Mouse (Mus musculus) frontal cortex, postnatal 10 days (tissue): ENCODE results near the gene Mnd1.

ENCODE experiments used
- DNase-seq, 2 experiments: peaks; one replicate each; pipeline ENCODE4 v3.0.0; 2022; ENCODE audit warnings: low spot score in 2 of 2, mixed read lengths in 1 of 2

The Mnd1 gene

DNA sequence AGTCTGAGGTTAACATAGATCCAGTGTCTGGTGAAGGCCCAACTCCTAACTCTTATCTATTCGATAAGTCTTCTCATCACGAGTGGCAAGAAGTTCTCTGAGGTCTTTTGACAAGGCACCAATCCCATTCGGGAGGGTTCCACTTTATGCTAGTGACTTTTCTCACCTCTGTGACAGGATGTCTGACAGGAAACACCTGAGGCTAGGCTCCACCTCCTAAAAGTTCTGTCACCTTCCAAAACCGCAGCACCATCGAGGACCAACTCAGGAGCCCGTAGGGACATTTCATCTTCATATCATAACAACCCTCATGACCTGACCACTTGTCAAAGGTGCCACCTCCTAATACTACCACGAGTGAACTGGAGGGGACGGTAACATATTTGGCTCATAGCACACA, 109.4 kb downstream of the Mnd1 start:
- DNase-seq: no peak

DNA sequence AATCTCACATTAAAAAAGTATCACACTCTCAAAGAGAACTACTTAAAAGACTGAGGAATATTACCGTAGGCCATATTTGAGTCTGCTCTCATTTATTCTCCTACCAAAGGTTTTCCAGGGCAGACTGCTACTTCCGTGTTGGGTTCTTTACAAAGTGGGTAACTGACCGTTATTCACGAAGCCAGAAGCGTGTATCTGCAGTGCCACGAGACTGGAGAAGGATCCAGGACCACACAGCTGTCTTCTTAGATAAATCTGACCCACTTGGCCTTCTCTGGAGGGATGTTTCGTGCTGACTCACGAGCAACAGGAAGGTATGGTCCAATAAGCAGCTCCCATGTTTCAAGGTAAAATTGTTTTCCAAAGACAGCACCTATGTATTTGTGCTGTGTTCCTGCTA, 113.8 kb downstream of the Mnd1 start:
- DNase-seq: no peak

DNA sequence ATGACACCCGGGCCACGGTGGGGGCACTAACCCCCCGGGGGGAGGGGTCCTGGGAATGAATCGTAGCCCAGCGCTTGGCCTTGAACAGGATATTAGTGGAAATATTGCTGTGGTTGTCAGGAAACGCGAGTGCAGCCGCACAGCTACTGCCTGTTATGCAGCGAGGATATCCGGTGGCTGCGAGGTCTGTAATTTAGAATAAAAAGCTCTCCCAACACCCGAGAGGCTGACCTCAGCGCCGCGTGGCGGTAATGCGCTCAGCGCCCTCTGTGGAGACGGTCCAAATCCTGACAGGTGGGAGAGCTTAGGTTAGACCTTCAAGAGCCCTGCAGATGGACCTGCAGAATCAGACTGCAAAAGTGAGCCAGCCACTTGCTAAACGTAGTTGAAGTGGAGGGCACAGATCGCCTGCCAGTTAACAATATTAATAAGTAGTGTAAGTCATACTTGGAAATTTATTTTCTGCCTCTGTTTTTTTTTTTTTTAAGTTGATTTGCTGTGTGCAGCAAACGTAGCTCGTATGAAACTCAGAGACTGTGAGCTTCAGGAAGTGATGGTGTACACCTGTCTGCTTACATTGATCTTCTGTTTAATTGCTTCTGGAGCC, 115.0 kb downstream of the Mnd1 start:
- DNase-seq: no peak

DNA sequence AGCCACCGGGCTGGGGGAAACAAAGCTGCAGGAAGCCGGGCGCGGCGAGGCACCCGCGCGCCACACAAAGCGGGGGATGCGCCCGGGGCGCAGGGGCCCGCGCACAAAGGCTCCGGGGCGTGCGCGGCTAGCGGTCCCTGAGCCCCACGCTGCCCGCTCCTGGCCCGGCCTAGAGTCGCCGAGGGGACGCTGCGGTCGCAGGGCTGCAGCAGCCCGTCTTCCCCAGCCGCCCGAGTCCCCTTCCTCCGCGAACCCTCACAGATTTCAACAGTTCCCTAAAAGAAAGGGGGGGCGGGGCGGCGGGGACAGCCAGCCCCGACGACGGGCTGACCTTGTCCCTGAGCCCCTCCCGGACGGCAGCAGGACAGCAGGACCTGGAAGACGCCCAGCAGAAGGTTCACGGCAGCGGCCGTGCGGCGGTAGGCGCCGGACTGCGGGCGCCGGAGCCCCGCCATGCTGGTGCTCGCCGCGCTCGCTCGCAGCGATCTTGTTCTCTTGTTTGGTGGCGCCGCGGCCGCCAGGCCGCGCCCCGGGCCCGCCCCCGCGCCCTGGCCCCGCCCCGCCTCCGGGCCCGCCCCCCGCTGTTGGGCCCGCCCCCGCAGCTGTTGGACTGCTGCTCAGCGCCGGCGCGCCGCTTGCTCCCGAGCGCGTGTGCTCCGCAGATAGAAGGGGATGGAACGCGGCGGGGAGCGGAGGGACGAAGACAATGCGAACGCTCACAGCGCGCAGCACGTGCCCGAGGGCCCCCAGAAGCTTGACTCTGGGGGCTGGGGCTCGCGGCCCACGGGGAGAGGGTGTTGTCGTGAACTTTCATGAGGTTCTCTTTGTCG, 115.7 kb downstream of the Mnd1 start, which contains the start of gene Tmem131l:
Tmem131l (minus strand) TSS at position 530 of the 830 bp plus-strand sequence.
- DNase-seq: peak; percentile 69 to 79

DNA sequence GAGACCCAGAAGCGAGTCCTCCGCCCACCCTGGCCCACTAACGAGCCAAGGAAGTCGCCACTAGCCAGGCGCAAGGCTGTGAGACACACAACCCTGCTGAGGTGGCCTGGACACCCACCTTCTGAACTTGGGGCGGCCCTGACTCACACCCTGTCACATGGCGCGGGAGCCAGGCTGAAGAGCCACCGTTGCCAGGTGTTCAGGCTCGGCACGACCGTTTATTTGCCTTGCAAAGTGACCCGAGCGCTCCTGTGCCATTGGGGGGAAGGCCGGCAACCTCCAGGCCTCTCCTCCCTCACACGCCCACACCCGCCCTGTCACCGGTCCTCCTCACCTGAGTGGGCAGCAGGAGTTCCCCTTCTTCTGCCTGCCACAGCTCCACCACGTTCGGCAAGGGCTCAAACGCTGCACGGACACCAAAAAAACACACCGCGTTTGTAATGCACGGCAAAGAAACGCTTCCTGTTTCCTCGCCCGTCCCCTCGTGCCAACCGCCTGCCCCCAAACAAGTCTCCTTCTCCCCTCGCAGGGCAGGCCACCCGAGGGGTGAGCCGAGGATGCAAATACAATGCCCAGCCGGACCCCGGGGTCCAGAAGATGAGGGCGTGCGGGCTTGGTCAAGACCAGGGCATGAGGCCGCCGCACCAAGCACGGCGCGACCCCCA, 116.5 kb downstream of the Mnd1 start:
- peak; percentile 31 to 34 for DNase-seq

DNA sequence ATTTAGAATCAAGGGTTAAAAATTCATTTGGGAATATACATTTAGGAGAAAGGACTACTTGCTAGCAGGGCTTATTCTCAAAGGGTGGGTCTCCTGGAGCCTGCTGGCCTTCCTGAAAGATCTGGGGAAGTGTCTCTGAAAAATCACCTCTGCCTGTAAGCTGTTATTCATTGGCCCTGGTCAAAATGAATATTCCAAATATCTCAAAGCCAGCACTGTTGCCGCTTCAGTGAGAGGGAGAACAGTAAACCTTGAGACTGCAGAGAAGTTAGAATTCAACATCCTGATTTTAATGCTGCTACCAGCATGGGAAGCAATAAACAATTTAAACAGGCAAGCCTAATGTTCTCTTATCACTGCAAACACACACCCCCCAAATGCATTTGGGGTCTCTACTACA, 117.5 kb downstream of the Mnd1 start:
- DNase-seq: no peak
